Mouse (Mus musculus): ENCODE data around the gene Hmmr. TPM values are rescaled to one million over a fixed set of nuclear protein-coding genes. Genes with fewer than 3 reads are reported as not detected.

Gene Hmmr
- polyA plus RNA-seq (2015; fragmentation: Nextera tagmentation; extraction: Ambion mirVana) = 5.0 and 13.3 TPM in 2 replicates

GRCm38 (mm10) chr11:40733339-40734174, at the start of gene Hmmr, which contains the start of gene Nudcd2:
TSS of gene Hmmr (minus strand) at chr11:40733422.
TSS of gene Nudcd2 (plus strand) at chr11:40733667.
- Histone ChIP-seq H3K4me2 (peak within 1 kb of the TSS; percentile 84), H3K4me3 (replicated peaks) (peak within 1 kb of the TSS; percentile 86), H3K4me1 (peaks cover 25% of the 10 kb centered on the region), H3K36me3 (peaks cover 19% of the 10 kb centered on the region), H3K27me3 (replicated peaks) (no peaks in the 10 kb centered on the region), H3K27ac (replicated peaks) (peak within 1 kb of the TSS; percentile 84), H3K9me3 (replicated peaks) (no peaks in the 10 kb centered on the region), H3K9ac (replicated peaks) (peak within 1 kb of the TSS; percentile 87)
- ATAC-seq (ENCODE audit: low FRiP score) = peak; percentile 99
- WGBS = under 1% methylated on average over 52 of the region's 52 CpGs

- no peak overlapping the region for H3K9ac ChIP-seq (replicated peaks)
- H3K4me2 ChIP-seq = no peak overlapping the region
- no peaks in the 10 kb centered on the region for H3K9me3 ChIP-seq (replicated peaks)
- no peaks in the 10 kb centered on the region for H3K36me3 ChIP-seq
- no peaks in the 10 kb centered on the region for H3K4me1 ChIP-seq
- no peak overlapping the region for H3K4me3 ChIP-seq (replicated peaks)
- 44% methylated on average over 2 of the region's 2 CpGs for WGBS
- no peak for ATAC-seq (ENCODE audit: low FRiP score)
- no peak overlapping the region for H3K27ac ChIP-seq (replicated peaks)
- no peaks in the 10 kb centered on the region for H3K27me3 ChIP-seq (replicated peaks)
Observed at GRCm38 (mm10) chr11:40781857-40782256, 48.6 kb upstream of the Hmmr start.

GRCm38 (mm10) chr11:40775315-40776269, 42.4 kb upstream of the Hmmr start:
- 58% methylated on average over 12 of the region's 12 CpGs for WGBS
- H3K4me2 ChIP-seq = no peak overlapping the region

GRCm38 (mm10) chr11:40764690-40765089, 31.5 kb upstream of the Hmmr start:
- Histone ChIP-seq H3K9me3 (replicated peaks) (no peaks in the 10 kb centered on the region), H3K36me3 (no peaks in the 10 kb centered on the region), H3K27ac (replicated peaks) (no peak overlapping the region), H3K4me1 (no peaks in the 10 kb centered on the region), H3K4me2 (no peak overlapping the region), H3K9ac (replicated peaks) (no peak overlapping the region), H3K27me3 (replicated peaks) (no peaks in the 10 kb centered on the region), H3K4me3 (replicated peaks) (no peak overlapping the region)
- no peak for ATAC-seq (ENCODE audit: low FRiP score)
- WGBS = 87% methylated on average over 4 of the region's 4 CpGs

More at GRCm38 (mm10) chr11:40775315-40776269, 42.4 kb upstream of the Hmmr start:
- ATAC-seq (ENCODE audit: low FRiP score) = no peak
- H3K36me3 ChIP-seq = no peaks in the 10 kb centered on the region
- no peak overlapping the region for H3K9ac ChIP-seq (replicated peaks)
- H3K27ac ChIP-seq (replicated peaks) = no peak overlapping the region
- no peaks in the 10 kb centered on the region for H3K9me3 ChIP-seq (replicated peaks)
- no peak overlapping the region for H3K4me3 ChIP-seq (replicated peaks)
- no peaks in the 10 kb centered on the region for H3K27me3 ChIP-seq (replicated peaks)
- 0 out of 2 replicates have a peak, but pooled peaks cover 2% of the 10 kb centered on the region for H3K4me1 ChIP-seq

- H3K4me1 ChIP-seq = no peaks in the 10 kb centered on the region
- no peak overlapping the region for H3K27ac ChIP-seq (replicated peaks)
- H3K9me3 ChIP-seq (replicated peaks) = no peaks in the 10 kb centered on the region
- ATAC-seq (ENCODE audit: low FRiP score) = no peak
- no peaks in the 10 kb centered on the region for H3K36me3 ChIP-seq
- no peaks in the 10 kb centered on the region for H3K27me3 ChIP-seq (replicated peaks)
- no peak overlapping the region for H3K4me3 ChIP-seq (replicated peaks)
- no peak overlapping the region for H3K4me2 ChIP-seq
- H3K9ac ChIP-seq (replicated peaks) = no peak overlapping the region
- 34% methylated on average over 2 of the region's 2 CpGs for WGBS
Observed at GRCm38 (mm10) chr11:40763395-40763794, 30.2 kb upstream of the Hmmr start.

- H3K4me3 ChIP-seq (replicated peaks) = no peak overlapping the region
- H3K4me1 ChIP-seq = no peaks in the 10 kb centered on the region
- H3K4me2 ChIP-seq = no peak overlapping the region
- H3K9ac ChIP-seq (replicated peaks) = no peak overlapping the region
- no peak overlapping the region for H3K27ac ChIP-seq (replicated peaks)
- no peaks in the 10 kb centered on the region for H3K9me3 ChIP-seq (replicated peaks)
- no peak for ATAC-seq (ENCODE audit: low FRiP score)
- 91% methylated on average over 8 of the region's 8 CpGs for WGBS
- no peaks in the 10 kb centered on the region for H3K27me3 ChIP-seq (replicated peaks)
- H3K36me3 ChIP-seq = no peaks in the 10 kb centered on the region
Observed at GRCm38 (mm10) chr11:40759896-40760295, 26.7 kb upstream of the Hmmr start.

GRCm38 (mm10) chr11:40755968-40756367, 22.7 kb upstream of the Hmmr start:
- WGBS = 90% methylated on average over 8 of the region's 8 CpGs
- no peak for ATAC-seq (ENCODE audit: low FRiP score)
- no peak overlapping the region for H3K27ac ChIP-seq (replicated peaks)
- H3K4me2 ChIP-seq = peak overlapping the region; percentile 86
- H3K4me1 ChIP-seq = peaks cover 12% of the 10 kb centered on the region
- H3K4me3 ChIP-seq (replicated peaks) = peak overlapping the region; percentile 85; the same call in 1 of the 2 replicates
- H3K9me3 ChIP-seq (replicated peaks) = no peaks in the 10 kb centered on the region
- 0 out of 2 replicates have a peak, but pooled peaks cover 3% of the 10 kb centered on the region for H3K36me3 ChIP-seq
- H3K27me3 ChIP-seq (replicated peaks) = no peaks in the 10 kb centered on the region
- 0 out of 2 replicates have a peak overlapping the region, but pooled peaks have one; percentile 87 for H3K9ac ChIP-seq (replicated peaks)

- H3K27ac ChIP-seq (replicated peaks) = peak within 1 kb of the TSS; percentile 74; the same call in 1 of the 2 replicates
- peak; percentile 99 for ATAC-seq (ENCODE audit: low FRiP score)
- peak within 1 kb of the TSS; percentile 87 for H3K9ac ChIP-seq (replicated peaks)
- H3K9me3 ChIP-seq (replicated peaks) = no peaks in the 10 kb centered on the region
- H3K4me1 ChIP-seq = peaks cover 12% of the 10 kb centered on the region
- 0 out of 2 replicates have a peak, but pooled peaks cover 3% of the 10 kb centered on the region for H3K36me3 ChIP-seq
- peak within 1 kb of the TSS; percentile 86 for H3K4me2 ChIP-seq
- no peaks in the 10 kb centered on the region for H3K27me3 ChIP-seq (replicated peaks)
- peak within 1 kb of the TSS; percentile 85 for H3K4me3 ChIP-seq (replicated peaks)
- 0% methylated on average over 25 of the region's 25 CpGs for WGBS
Observed at GRCm38 (mm10) chr11:40755109-40755627, 21.9 kb upstream of the Hmmr start, which contains the start of gene Ccng1. TSS of gene Ccng1 (minus strand) at chr11:40755311.

GRCm38 (mm10) chr11:40754664-40755107, 21.5 kb upstream of the Hmmr start:
- WGBS = 3% methylated on average over 19 of the region's 19 CpGs
- peak overlapping the region; percentile 87 for H3K9ac ChIP-seq (replicated peaks)
- peak overlapping the region; percentile 86 for H3K4me2 ChIP-seq
- peak overlapping the region; percentile 74; the same call in 1 of the 2 replicates for H3K27ac ChIP-seq (replicated peaks)
- H3K27me3 ChIP-seq (replicated peaks) = no peaks in the 10 kb centered on the region
- H3K36me3 ChIP-seq = 0 out of 2 replicates have a peak, but pooled peaks cover 6% of the 10 kb centered on the region
- H3K9me3 ChIP-seq (replicated peaks) = no peaks in the 10 kb centered on the region
- H3K4me3 ChIP-seq (replicated peaks) = peak overlapping the region; percentile 85
- peaks cover 12% of the 10 kb centered on the region for H3K4me1 ChIP-seq
- peak; percentile 81 for ATAC-seq (ENCODE audit: low FRiP score)

- Histone ChIP-seq H3K4me2 (peak overlapping the region; percentile 86), H3K27me3 (replicated peaks) (no peaks in the 10 kb centered on the region), H3K27ac (replicated peaks) (no peak overlapping the region), H3K9me3 (replicated peaks) (no peaks in the 10 kb centered on the region), H3K4me3 (replicated peaks) (no peak overlapping the region), H3K9ac (replicated peaks) (no peak overlapping the region), H3K4me1 (peaks cover 12% of the 10 kb centered on the region), H3K36me3 (0 out of 2 replicates have a peak, but pooled peaks cover 10% of the 10 kb centered on the region)
- no peak for ATAC-seq (ENCODE audit: low FRiP score)
- WGBS = 67% methylated on average over 6 of the region's 6 CpGs
Observed at GRCm38 (mm10) chr11:40753836-40754235, 20.6 kb upstream of the Hmmr start.

GRCm38 (mm10) chr11:40747716-40748115, 14.5 kb upstream of the Hmmr start:
- no peaks in the 10 kb centered on the region for H3K9me3 ChIP-seq (replicated peaks)
- 0 out of 2 replicates have a peak, but pooled peaks cover 10% of the 10 kb centered on the region for H3K36me3 ChIP-seq
- H3K9ac ChIP-seq (replicated peaks) = no peak overlapping the region
- H3K4me2 ChIP-seq = no peak overlapping the region
- no peak overlapping the region for H3K27ac ChIP-seq (replicated peaks)
- no peaks in the 10 kb centered on the region for H3K4me1 ChIP-seq
- H3K4me3 ChIP-seq (replicated peaks) = no peak overlapping the region
- no peaks in the 10 kb centered on the region for H3K27me3 ChIP-seq (replicated peaks)
- no peak for ATAC-seq (ENCODE audit: low FRiP score)
- 65% methylated on average over 2 of the region's 2 CpGs for whole genome bisulfite sequencing
